Mouse (Mus musculus): ENCODE data around the gene Hist1h2bk. TPM values are rescaled to one million over a fixed set of nuclear protein-coding genes. Genes with fewer than 3 reads are reported as not detected.

Hist1h2bk gene
- polyA plus RNA-seq, 1 experiment = 30.0 TPM

DNA sequence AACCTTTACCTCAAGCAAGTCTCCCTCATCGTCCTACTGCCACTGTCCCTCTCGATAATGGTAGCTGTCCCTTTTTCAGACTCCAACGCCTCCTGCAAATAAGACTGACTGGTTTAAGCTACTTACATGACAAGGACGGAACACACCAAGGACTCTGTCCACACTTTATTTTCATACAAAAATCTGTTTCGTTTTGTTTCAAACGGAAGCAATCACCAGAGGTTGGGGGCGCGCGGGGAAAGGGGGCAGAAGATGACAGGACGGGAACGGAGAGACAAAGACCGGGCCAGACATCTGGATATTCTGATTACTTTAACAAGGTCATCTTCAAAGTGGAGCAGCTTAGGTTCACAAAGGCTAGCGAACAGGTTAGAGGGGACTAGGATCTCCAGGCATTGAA, 22.0 kb upstream of the Hist1h2bk start:
- DNase-seq (ENCODE audit: low read depth in 1 of 2, low spot score in 2 of 2) = no peak
- 15% methylated on average over 13 of the region's 13 CpGs for WGBS
- H3K27ac ChIP-seq (ENCODE audit: insufficient read depth, low read length) = no peak overlapping the region

DNA sequence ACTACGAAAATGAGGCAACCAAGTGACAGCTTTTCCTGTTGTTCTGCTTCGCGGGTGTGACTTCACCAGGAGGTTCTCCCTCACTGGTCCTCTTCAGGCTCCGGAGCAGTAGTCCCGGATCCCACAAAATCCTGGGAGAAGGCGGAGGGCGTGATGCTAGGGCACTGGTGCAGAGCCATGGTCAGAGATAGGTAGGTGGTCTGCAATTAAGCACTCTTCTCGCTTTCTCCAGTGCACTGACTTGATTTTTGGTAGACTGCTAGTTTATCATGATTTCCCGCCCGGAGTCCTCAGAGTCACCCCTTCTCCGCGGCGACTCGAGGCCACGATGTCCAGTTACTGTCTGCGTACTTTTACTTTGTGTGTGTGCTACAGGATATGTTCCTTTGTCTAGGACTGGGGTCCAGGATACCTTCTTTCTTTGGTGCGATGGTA, 21.2 kb upstream of the Hist1h2bk start:
- TF ChIP-seq POLR2A (IDR thresholded peaks at IDR 0.05; ENCODE audit: low read depth, low read length) (no peak), CTCF (IDR thresholded peaks at IDR 0.05; ENCODE audit: extremely low read depth, insufficient read depth, insufficient read length, insufficient replicate concordance) (no peak)
- 9% methylated on average over 17 of the region's 17 CpGs for WGBS

More for the DNA sequence above, 22.0 kb upstream of the Hist1h2bk start:
- Histone ChIP-seq H3K4me1 (ENCODE audit: control insufficient read depth, insufficient read depth, insufficient read length) (peaks cover 6% of the 10 kb centered on the region; the same call in 1 of the 2 replicates), H3K27me3 (ENCODE audit: control insufficient read depth, insufficient read depth, low read length) (peaks cover 7% of the 10 kb centered on the region), H3K4me3 (ENCODE audit: extremely low read depth, insufficient read depth, insufficient read length) (no peak overlapping the region), H3K36me3 (ENCODE audit: control insufficient read depth, insufficient read depth, low read length) (no peaks in the 10 kb centered on the region)
- TF ChIP-seq CTCF (IDR thresholded peaks at IDR 0.05; ENCODE audit: extremely low read depth, insufficient read depth, insufficient read length, insufficient replicate concordance) (no peak), POLR2A (IDR thresholded peaks at IDR 0.05; ENCODE audit: low read depth, low read length) (no peak)

GRCm38 (mm10) chr13:22015479-22016450, 19.9 kb upstream of the Hist1h2bk start:
- H3K4me1 ChIP-seq (ENCODE audit: control insufficient read depth, insufficient read depth, insufficient read length) = peaks cover 6% of the 10 kb centered on the region; the same call in 1 of the 2 replicates
- no peak overlapping the region for H3K4me3 ChIP-seq (ENCODE audit: extremely low read depth, insufficient read depth, insufficient read length)
- H3K27me3 ChIP-seq (ENCODE audit: control insufficient read depth, insufficient read depth, low read length) = peaks cover 7% of the 10 kb centered on the region
- TF ChIP-seq CTCF (IDR thresholded peaks at IDR 0.05; ENCODE audit: extremely low read depth, insufficient read depth, insufficient read length, insufficient replicate concordance) (no peak), POLR2A (IDR thresholded peaks at IDR 0.05; ENCODE audit: low read depth, low read length) (no peak)
- no peaks in the 10 kb centered on the region for H3K36me3 ChIP-seq (ENCODE audit: control insufficient read depth, insufficient read depth, low read length)
- no peak overlapping the region for H3K27ac ChIP-seq (ENCODE audit: insufficient read depth, low read length)
- DNase-seq (ENCODE audit: low read depth in 1 of 2, low spot score in 2 of 2) = peak; percentile 60 to 87
- WGBS = 16% methylated on average over 27 of the region's 27 CpGs

More for the DNA sequence above, 21.2 kb upstream of the Hist1h2bk start:
- H3K4me3 ChIP-seq (ENCODE audit: extremely low read depth, insufficient read depth, insufficient read length) = peak overlapping the region; percentile 6; the same call in 1 of the 2 replicates
- peaks cover 6% of the 10 kb centered on the region; the same call in 1 of the 2 replicates for H3K4me1 ChIP-seq (ENCODE audit: control insufficient read depth, insufficient read depth, insufficient read length)
- H3K36me3 ChIP-seq (ENCODE audit: control insufficient read depth, insufficient read depth, low read length) = no peaks in the 10 kb centered on the region
- peaks cover 5% of the 10 kb centered on the region for H3K27me3 ChIP-seq (ENCODE audit: control insufficient read depth, insufficient read depth, low read length)
- DNase-seq (ENCODE audit: low read depth in 1 of 2, low spot score in 2 of 2) = no peak
- H3K27ac ChIP-seq (ENCODE audit: insufficient read depth, low read length) = no peak overlapping the region

DNA sequence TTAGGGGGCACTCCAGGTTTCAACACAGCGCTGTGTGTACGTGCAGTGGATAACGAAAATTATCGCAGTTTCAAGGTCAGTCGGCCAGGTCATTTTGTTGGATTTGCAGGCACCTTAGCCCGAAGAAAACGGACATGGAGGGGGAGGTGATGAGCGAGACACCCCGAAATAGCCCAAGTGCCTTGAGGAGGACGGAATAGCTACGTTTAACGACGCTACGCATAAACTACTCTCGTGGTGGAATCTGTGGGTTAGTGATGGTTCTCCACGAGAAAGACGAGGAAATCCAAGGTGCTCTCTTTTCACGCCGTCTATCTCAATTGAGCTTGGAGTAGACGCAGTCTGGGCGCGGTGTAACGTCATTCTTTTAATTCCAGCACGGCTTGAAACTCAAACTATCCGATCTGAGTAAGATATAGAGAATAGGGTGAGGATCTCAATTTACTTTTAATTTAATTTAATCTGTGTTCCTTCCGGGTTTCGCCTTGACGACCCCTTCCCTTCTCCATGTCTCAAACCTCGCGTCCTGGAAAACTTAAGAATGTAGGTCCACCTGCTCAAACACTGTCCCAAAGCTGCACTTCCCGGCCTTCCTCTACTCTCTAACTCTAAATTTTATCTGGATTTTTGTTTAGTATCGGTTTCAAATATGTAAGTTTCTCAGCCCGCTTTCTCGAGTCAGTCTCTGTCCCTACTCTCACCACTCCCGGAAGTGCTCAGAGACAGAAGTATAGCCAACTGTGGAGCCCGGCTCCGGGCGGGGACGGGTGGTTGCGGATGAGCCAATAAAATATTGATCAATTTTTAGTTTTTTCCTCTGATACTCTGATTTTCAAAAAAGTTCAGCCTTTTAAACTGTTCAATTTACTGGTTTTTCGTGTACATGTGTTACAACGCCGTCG, 15.5 kb upstream of the Hist1h2bk start:
- TF ChIP-seq CTCF (IDR thresholded peaks at IDR 0.05; ENCODE audit: extremely low read depth, insufficient read depth, insufficient read length, insufficient replicate concordance) (no peak), POLR2A (IDR thresholded peaks at IDR 0.05; ENCODE audit: low read depth, low read length) (no peak)
- DNase-seq (ENCODE audit: low read depth in 1 of 2, low spot score in 2 of 2) = peak in 1 of 2 experiments; percentile 44
- WGBS = 2% methylated on average over 44 of the region's 44 CpGs

GRCm38 (mm10) chr13:22020901-22021339, 14.8 kb upstream of the Hist1h2bk start:
- no peak for DNase-seq (ENCODE audit: low read depth in 1 of 2, low spot score in 2 of 2)
- H3K4me3 ChIP-seq (ENCODE audit: extremely low read depth, insufficient read depth, insufficient read length) = peak overlapping the region; percentile 67
- WGBS = 1% methylated on average over 8 of the region's 8 CpGs
- H3K27me3 ChIP-seq (ENCODE audit: control insufficient read depth, insufficient read depth, low read length) = 0 out of 2 replicates have a peak, but pooled peaks cover 1% of the 10 kb centered on the region
- no peaks in the 10 kb centered on the region for H3K36me3 ChIP-seq (ENCODE audit: control insufficient read depth, insufficient read depth, low read length)
- H3K27ac ChIP-seq (ENCODE audit: insufficient read depth, low read length) = no peak overlapping the region
- no peaks in the 10 kb centered on the region; the same call in 1 of the 2 replicates for H3K4me1 ChIP-seq (ENCODE audit: control insufficient read depth, insufficient read depth, insufficient read length)
- TF ChIP-seq POLR2A (IDR thresholded peaks at IDR 0.05; ENCODE audit: low read depth, low read length) (no peak), CTCF (IDR thresholded peaks at IDR 0.05; ENCODE audit: extremely low read depth, insufficient read depth, insufficient read length, insufficient replicate concordance) (no peak)

More for the DNA sequence above, 15.5 kb upstream of the Hist1h2bk start:
- Histone ChIP-seq H3K4me3 (ENCODE audit: extremely low read depth, insufficient read depth, insufficient read length) (peak overlapping the region; percentile 67), H3K27ac (ENCODE audit: insufficient read depth, low read length) (no peak overlapping the region), H3K4me1 (ENCODE audit: control insufficient read depth, insufficient read depth, insufficient read length) (no peaks in the 10 kb centered on the region), H3K36me3 (ENCODE audit: control insufficient read depth, insufficient read depth, low read length) (no peaks in the 10 kb centered on the region), H3K27me3 (ENCODE audit: control insufficient read depth, insufficient read depth, low read length) (0 out of 2 replicates have a peak, but pooled peaks cover 1% of the 10 kb centered on the region)

DNA sequence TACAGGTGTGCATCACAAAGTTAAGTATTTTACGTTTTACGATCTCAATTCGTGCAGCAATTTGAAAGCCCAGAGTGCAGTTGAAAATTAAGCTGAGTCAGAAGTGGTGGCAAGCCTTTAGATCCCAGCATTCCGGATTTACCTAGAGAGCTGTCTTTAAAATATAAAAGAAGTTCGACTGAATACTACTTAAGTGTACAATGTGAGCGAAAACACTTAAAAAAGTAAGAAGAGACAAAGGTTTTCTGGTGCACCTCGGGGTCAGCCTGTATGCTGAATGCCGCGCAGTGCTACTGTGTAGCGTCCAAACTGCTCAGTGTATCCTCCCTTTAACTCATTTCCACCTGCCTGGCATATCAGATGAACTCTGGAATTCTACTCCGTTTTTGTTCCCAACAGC, 14.1 kb upstream of the Hist1h2bk start:
- Histone ChIP-seq H3K36me3 (ENCODE audit: control insufficient read depth, insufficient read depth, low read length) (no peaks in the 10 kb centered on the region), H3K27me3 (ENCODE audit: control insufficient read depth, insufficient read depth, low read length) (0 out of 2 replicates have a peak, but pooled peaks cover 1% of the 10 kb centered on the region), H3K4me3 (ENCODE audit: extremely low read depth, insufficient read depth, insufficient read length) (peak overlapping the region; percentile 48), H3K4me1 (ENCODE audit: control insufficient read depth, insufficient read depth, insufficient read length) (peaks cover under 1% of the 10 kb centered on the region; the same call in 1 of the 2 replicates), H3K27ac (ENCODE audit: insufficient read depth, low read length) (no peak overlapping the region)
- DNase-seq (ENCODE audit: low read depth in 1 of 2, low spot score in 2 of 2) = no peak
- WGBS = under 1% methylated on average over 11 of the region's 11 CpGs
- TF ChIP-seq POLR2A (IDR thresholded peaks at IDR 0.05; ENCODE audit: low read depth, low read length) (no peak), CTCF (IDR thresholded peaks at IDR 0.05; ENCODE audit: extremely low read depth, insufficient read depth, insufficient read length, insufficient replicate concordance) (no peak)

All from spleen, adult 2 months (tissue).